Mouse (Mus musculus): ENCODE data around the gene Gm5483. TPM values are rescaled to one million over a fixed set of nuclear protein-coding genes. Genes with fewer than 3 reads are reported as not detected.
"Not testable (repeated sequence)": the region's sequence is repeated elsewhere in the genome, so short reads cannot be mapped to it uniquely, and the experiment has no call there.

Gm5483 gene
- not detected in 2 replicates for polyA plus RNA-seq (2014; fragmentation: Nextera tagmentation; extraction: Ambion mirVana)

GRCm38 (mm10) chr16:36183912-36184311 lies at the start of gene Gm5483:
Gene Gm5483 (plus strand): TSS chr16:36184212.
- H3K36me3 ChIP-seq (ENCODE audit: control insufficient read depth, insufficient read depth, low read length); ATAC-seq; H3K27me3 ChIP-seq (replicated peaks; ENCODE audit: control insufficient read depth, insufficient read depth, low read length); DNase-seq (ENCODE audit: low spot score); H3K4me1 ChIP-seq (ENCODE audit: control insufficient read depth, insufficient read depth, low read length); H3K27ac ChIP-seq (ENCODE audit: low read depth, low read length); H3K9me3 ChIP-seq (replicated peaks; ENCODE audit: control insufficient read depth, low read length); H3K4me3 ChIP-seq (ENCODE audit: low read depth, low read length); H3K4me2 ChIP-seq (ENCODE audit: low read length); H3K9ac ChIP-seq (ENCODE audit: low read length): not testable (repeated sequence)
- WGBS: 87% methylated on average over 4 of the region's 4 CpGs

- H3K4me1 ChIP-seq (ENCODE audit: control insufficient read depth, insufficient read depth, low read length): no peaks in the 10 kb centered on the region
These were observed 45.8 kb upstream of the Gm5483 start for GRCm38 (mm10) chr16:36138201-36138600.

GRCm38 (mm10) chr16:36156402-36156975 lies 27.5 kb upstream of the Gm5483 start, which contains the start of gene Stfa2l1:
Gene Stfa2l1 (plus strand): TSS chr16:36156811.
- Histone ChIP-seq H3K9ac (ENCODE audit: low read length) (no peak within 1 kb of the TSS), H3K9me3 (replicated peaks; ENCODE audit: control insufficient read depth, low read length) (no peaks in the 10 kb centered on the region), H3K27me3 (replicated peaks; ENCODE audit: control insufficient read depth, insufficient read depth, low read length) (no peaks in the 10 kb centered on the region), H3K4me2 (ENCODE audit: low read length) (no peak within 1 kb of the TSS), H3K36me3 (ENCODE audit: control insufficient read depth, insufficient read depth, low read length) (no peaks in the 10 kb centered on the region), H3K4me3 (ENCODE audit: low read depth, low read length) (no peak within 1 kb of the TSS), H3K27ac (ENCODE audit: low read depth, low read length) (no peak within 1 kb of the TSS), H3K4me1 (ENCODE audit: control insufficient read depth, insufficient read depth, low read length) (no peaks in the 10 kb centered on the region)
- ATAC-seq: no peak
- DNase-seq (ENCODE audit: low spot score): no peak

More at GRCm38 (mm10) chr16:36138201-36138600, 45.8 kb upstream of the Gm5483 start:
- no peak overlapping the region for H3K4me2 ChIP-seq (ENCODE audit: low read length)
- ATAC-seq (no peak), DNase-seq (ENCODE audit: low spot score) (no peak)
- WGBS: 68% methylated on average over 2 of the region's 2 CpGs
- H3K4me3 ChIP-seq (ENCODE audit: low read depth, low read length): no peak overlapping the region
- H3K9me3 ChIP-seq (replicated peaks; ENCODE audit: control insufficient read depth, low read length): no peaks in the 10 kb centered on the region
- H3K9ac ChIP-seq (ENCODE audit: low read length): no peak overlapping the region
- H3K27ac ChIP-seq (ENCODE audit: low read depth, low read length): no peak overlapping the region
- H3K36me3 ChIP-seq (ENCODE audit: control insufficient read depth, insufficient read depth, low read length): no peaks in the 10 kb centered on the region
- no peaks in the 10 kb centered on the region for H3K27me3 ChIP-seq (replicated peaks; ENCODE audit: control insufficient read depth, insufficient read depth, low read length)

GRCm38 (mm10) chr16:36167841-36168240 lies 16.2 kb upstream of the Gm5483 start:
- not testable (repeated sequence) for H3K9ac ChIP-seq (ENCODE audit: low read length); H3K4me1 ChIP-seq (ENCODE audit: control insufficient read depth, insufficient read depth, low read length); H3K27ac ChIP-seq (ENCODE audit: low read depth, low read length); DNase-seq (ENCODE audit: low spot score); H3K27me3 ChIP-seq (replicated peaks; ENCODE audit: control insufficient read depth, insufficient read depth, low read length); H3K9me3 ChIP-seq (replicated peaks; ENCODE audit: control insufficient read depth, low read length); H3K4me2 ChIP-seq (ENCODE audit: low read length); H3K4me3 ChIP-seq (ENCODE audit: low read depth, low read length); H3K36me3 ChIP-seq (ENCODE audit: control insufficient read depth, insufficient read depth, low read length); ATAC-seq
- WGBS: 82% methylated on average over 9 of the region's 10 CpGs

- Histone ChIP-seq H3K4me1 (ENCODE audit: control insufficient read depth, insufficient read depth, low read length) (no peaks in the 10 kb centered on the region), H3K27ac (ENCODE audit: low read depth, low read length) (no peak overlapping the region), H3K9me3 (replicated peaks; ENCODE audit: control insufficient read depth, low read length) (no peaks in the 10 kb centered on the region), H3K4me3 (ENCODE audit: low read depth, low read length) (no peak overlapping the region), H3K27me3 (replicated peaks; ENCODE audit: control insufficient read depth, insufficient read depth, low read length) (no peaks in the 10 kb centered on the region), H3K36me3 (ENCODE audit: control insufficient read depth, insufficient read depth, low read length) (no peaks in the 10 kb centered on the region), H3K9ac (ENCODE audit: low read length) (no peak overlapping the region), H3K4me2 (ENCODE audit: low read length) (no peak overlapping the region)
- DNase-seq (ENCODE audit: low spot score) (no peak), ATAC-seq (no peak)
These were observed 7.9 kb upstream of the Gm5483 start for GRCm38 (mm10) chr16:36176108-36176507.

GRCm38 (mm10) chr16:36179910-36180309 lies 4.1 kb upstream of the Gm5483 start:
- DNase-seq (ENCODE audit: low spot score): no peak

GRCm38 (mm10) chr16:36199226-36199625 lies 15.2 kb downstream of the Gm5483 start:
- H3K27ac ChIP-seq (ENCODE audit: low read depth, low read length): no peak overlapping the region
- H3K4me3 ChIP-seq (ENCODE audit: low read depth, low read length): no peak overlapping the region
- no peaks in the 10 kb centered on the region for H3K9me3 ChIP-seq (replicated peaks; ENCODE audit: control insufficient read depth, low read length)
- no peaks in the 10 kb centered on the region for H3K27me3 ChIP-seq (replicated peaks; ENCODE audit: control insufficient read depth, insufficient read depth, low read length)
- H3K9ac ChIP-seq (ENCODE audit: low read length): no peak overlapping the region
- H3K4me1 ChIP-seq (ENCODE audit: control insufficient read depth, insufficient read depth, low read length): no peaks in the 10 kb centered on the region
- WGBS: 52% methylated on average over 19 of the region's 19 CpGs
- ATAC-seq (no peak), DNase-seq (ENCODE audit: low spot score) (no peak)
- H3K36me3 ChIP-seq (ENCODE audit: control insufficient read depth, insufficient read depth, low read length): no peaks in the 10 kb centered on the region
- H3K4me2 ChIP-seq (ENCODE audit: low read length): 0 out of 2 replicates have a peak overlapping the region, but pooled peaks have one; percentile 14

More at GRCm38 (mm10) chr16:36179910-36180309, 4.1 kb upstream of the Gm5483 start:
- no peaks in the 10 kb centered on the region for H3K9me3 ChIP-seq (replicated peaks; ENCODE audit: control insufficient read depth, low read length)
- no peaks in the 10 kb centered on the region for H3K27me3 ChIP-seq (replicated peaks; ENCODE audit: control insufficient read depth, insufficient read depth, low read length)
- no peak overlapping the region for H3K27ac ChIP-seq (ENCODE audit: low read depth, low read length)
- no peak overlapping the region for H3K9ac ChIP-seq (ENCODE audit: low read length)
- no peak overlapping the region for H3K4me2 ChIP-seq (ENCODE audit: low read length)
- WGBS: 85% methylated on average over 2 of the region's 2 CpGs
- ATAC-seq: no peak
- H3K4me1 ChIP-seq (ENCODE audit: control insufficient read depth, insufficient read depth, low read length): no peaks in the 10 kb centered on the region
- H3K4me3 ChIP-seq (ENCODE audit: low read depth, low read length): no peak overlapping the region
- no peaks in the 10 kb centered on the region for H3K36me3 ChIP-seq (ENCODE audit: control insufficient read depth, insufficient read depth, low read length)

- Histone ChIP-seq H3K4me1 (ENCODE audit: control insufficient read depth, insufficient read depth, low read length) (no peaks in the 10 kb centered on the region), H3K9ac (ENCODE audit: low read length) (no peak overlapping the region), H3K4me2 (ENCODE audit: low read length) (no peak overlapping the region), H3K36me3 (ENCODE audit: control insufficient read depth, insufficient read depth, low read length) (no peaks in the 10 kb centered on the region), H3K9me3 (replicated peaks; ENCODE audit: control insufficient read depth, low read length) (no peaks in the 10 kb centered on the region), H3K27me3 (replicated peaks; ENCODE audit: control insufficient read depth, insufficient read depth, low read length) (no peaks in the 10 kb centered on the region), H3K4me3 (ENCODE audit: low read depth, low read length) (no peak overlapping the region), H3K27ac (ENCODE audit: low read depth, low read length) (no peak overlapping the region)
- ATAC-seq (no peak), DNase-seq (ENCODE audit: low spot score) (no peak)
- 81% methylated on average over 5 of the region's 5 CpGs for WGBS
These were observed 19.8 kb downstream of the Gm5483 start for GRCm38 (mm10) chr16:36203846-36204245.

GRCm38 (mm10) chr16:36205684-36206083 lies 21.7 kb downstream of the Gm5483 start:
- ATAC-seq; DNase-seq (ENCODE audit: low spot score); H3K4me1 ChIP-seq (ENCODE audit: control insufficient read depth, insufficient read depth, low read length); H3K4me3 ChIP-seq (ENCODE audit: low read depth, low read length); H3K27me3 ChIP-seq (replicated peaks; ENCODE audit: control insufficient read depth, insufficient read depth, low read length); H3K27ac ChIP-seq (ENCODE audit: low read depth, low read length); H3K36me3 ChIP-seq (ENCODE audit: control insufficient read depth, insufficient read depth, low read length); H3K9me3 ChIP-seq (replicated peaks; ENCODE audit: control insufficient read depth, low read length); H3K9ac ChIP-seq (ENCODE audit: low read length); H3K4me2 ChIP-seq (ENCODE audit: low read length): not testable (repeated sequence)
- WGBS: 43% methylated on average over 2 of the region's 2 CpGs
